Mouse (Mus musculus) central nervous system, embryonic 18 days (tissue): ENCODE data around the gene Gm45194. TPM values are rescaled to one million over a fixed set of nuclear protein-coding genes. Genes with fewer than 3 reads are reported as not detected.

ENCODE experiments used
- polyA plus RNA-seq: library from polyadenylated mRNA; depleted of rRNA; stranded (reverse); fragments of >200 nt; gene quantifications from 2 replicates; pipeline ENCODE4 v1.2.3, GENCODE M21; 2012; rRNA removed

Gene Gm45194
- 0.06 and 0.11 TPM in 2 replicates for polyA plus RNA-seq

GRCm38 (mm10) chrX:111891089-111891488 is at the start of gene Gm45194:
Gene Gm45194, plus strand, starts transcription at chrX:111891389.

GRCm38 (mm10) chrX:112010707-112011106 is 119.5 kb downstream of the Gm45194 start, which contains the start of gene Tex16:
Gene Tex16, plus strand, starts transcription at chrX:112011007.

GRCm38 (mm10) chrX:112238749-112239148 is 347.6 kb downstream of the Gm45194 start, which contains the start of gene 4933403O08Rik:
Gene 4933403O08Rik, plus strand, starts transcription at chrX:112239049.

Other genes with a start within 250 kb of the Gm45194 start
- 4.5 TPM in 2 replicates for gene Hdx, start 194.3 kb upstream of the Gm45194 start, polyA plus RNA-seq
- gene Tex16, start 119.6 kb downstream of the Gm45194 start, polyA plus RNA-seq, result 0.03 TPM in 1 of 2 replicates, not detected in the other